Mouse (Mus musculus) CH12.LX (cell line): ENCODE measurements around the gene Schip1. TPM values are rescaled to one million over a fixed set of nuclear protein-coding genes. Genes with fewer than 3 reads are reported as not detected.

Experiments
- DNase-seq: peaks from one replicate; pipeline ENCODE4 v3.0.0-alpha.2; 2013; ENCODE audit errors: extremely low read depth
- H3K27ac ChIP-seq: 2 replicates; pipeline ENCODE4 v1.5.1; 2012; ENCODE audit warnings: low read depth, mild to moderate bottlenecking, control low read depth, moderate library complexity; ENCODE audit not compliant: insufficient read depth
- H3K27me3 ChIP-seq: replicated peaks from 2 replicates; pipeline ENCODE3; 2012; ENCODE audit warnings: inconsistent platforms
- H3K36me3 ChIP-seq, 2 experiments: replicated peaks in 1 of 2; 2 replicates each; pipeline versions ENCODE3 to v1.6.1; 2012; ENCODE audit warnings: inconsistent platforms in 1 of 2, low read length in 1 of 2, mild to moderate bottlenecking in 1 of 2, mixed read lengths in 1 of 2, moderate library complexity in 1 of 2; ENCODE audit not compliant: control insufficient read depth in 1 of 2, insufficient read depth in 1 of 2
- H3K4me1 ChIP-seq, 2 experiments: 2 replicates each; pipeline ENCODE4 v1.6.1; 2012; ENCODE audit warnings: inconsistent platforms in 1 of 2, moderate library complexity in 1 of 2; ENCODE audit not compliant: insufficient read depth in 2 of 2, control insufficient read depth in 1 of 2
- H3K4me2 ChIP-seq: 2 replicates; pipeline ENCODE4 v1.6.1; 2012; ENCODE audit warnings: low read depth, mild to moderate bottlenecking, control low read depth; ENCODE audit not compliant: poor library complexity, insufficient read depth, severe bottlenecking
- H3K4me3 ChIP-seq, 3 experiments: fragments of 150-350 bp in 1 of 3; sonication (generic) in 1 of 3; replicated peaks in 1 of 3; 2 replicates each; pipeline versions ENCODE3 to v1.5.1; 2011 to 2012; ENCODE audit warnings: low read depth in 2 of 3, low read length in 2 of 3, mild to moderate bottlenecking in 2 of 3, moderate library complexity in 2 of 3, control low read depth in 1 of 3, improper control_type of control experiment in 1 of 3, inconsistent platforms in 1 of 3, mixed read lengths in 1 of 3; ENCODE audit not compliant: poor library complexity in 1 of 3
- H3K79me2 ChIP-seq: replicated peaks from 2 replicates; pipeline ENCODE4 v1.6.1; 2012; ENCODE audit warnings: mild to moderate bottlenecking, moderate library complexity; ENCODE audit not compliant: control insufficient read depth, poor library complexity, insufficient read depth, severe bottlenecking; ENCODE audit errors: extremely low read depth
- H3K9ac ChIP-seq: 2 replicates; pipeline ENCODE4 v1.6.1; 2012; ENCODE audit warnings: low read depth, mild to moderate bottlenecking, control low read depth, moderate library complexity; ENCODE audit not compliant: insufficient read depth
- H3K9me3 ChIP-seq: replicated peaks from 2 replicates; pipeline ENCODE3; 2012; ENCODE audit warnings: low read length, inconsistent platforms, mixed read lengths
- BHLHE40 ChIP-seq: IDR thresholded peaks from 2 replicates; pipeline ENCODE4 v1.6.1; 2011; ENCODE audit warnings: mild to moderate bottlenecking, low read depth, low read length, improper control_type of control experiment
- CHD1 ChIP-seq: IDR thresholded peaks from 2 replicates; pipeline ENCODE4 v1.6.1; 2012; ENCODE audit warnings: low read depth, low read length, improper control_type of control experiment, inconsistent platforms
- CHD2 ChIP-seq: IDR thresholded peaks from 2 replicates; pipeline ENCODE4 v1.6.1; 2011; ENCODE audit warnings: low read length, improper control_type of control experiment
- CTCF ChIP-seq, 2 experiments: IDR thresholded peaks in 1 of 2; conservative IDR thresholded peaks in 1 of 2; 2 replicates each; pipeline ENCODE4 v1.5.1; 2011 to 2012; ENCODE audit warnings: low read depth in 2 of 2, low read length in 2 of 2, improper control_type of control experiment in 1 of 2, inconsistent platforms in 1 of 2, mild to moderate bottlenecking in 1 of 2, moderate library complexity in 1 of 2
- E2F4 ChIP-seq: IDR thresholded peaks from 2 replicates; pipeline ENCODE4 v1.6.1; 2011; ENCODE audit warnings: low read depth, low read length, improper control_type of control experiment; ENCODE audit not compliant: insufficient replicate concordance
- EP300 ChIP-seq: IDR thresholded peaks from 2 replicates; pipeline ENCODE4 v1.6.1; 2011; ENCODE audit warnings: low read length, improper control_type of control experiment
- ETS1 ChIP-seq: conservative IDR thresholded peaks from 2 replicates; pipeline ENCODE4 v1.6.1; 2012; ENCODE audit warnings: low read depth, mild to moderate bottlenecking, inconsistent platforms, low read length, improper control_type of control experiment, moderate library complexity
- GABPA ChIP-seq: IDR thresholded peaks from 2 replicates; pipeline ENCODE4 v1.6.1; 2012; ENCODE audit warnings: low read depth, low read length, improper control_type of control experiment, inconsistent platforms; ENCODE audit not compliant: insufficient replicate concordance
- HCFC1 ChIP-seq: IDR thresholded peaks from 2 replicates; pipeline ENCODE4 v1.6.1; 2012; ENCODE audit warnings: low read depth, mild to moderate bottlenecking, inconsistent platforms, low read length, improper control_type of control experiment
- IRF4 ChIP-seq: IDR thresholded peaks from 2 replicates; pipeline ENCODE4 v1.6.1; 2014; ENCODE audit warnings: low read depth, mild to moderate bottlenecking, inconsistent platforms, low read length, improper control_type of control experiment
- JUN ChIP-seq: IDR thresholded peaks from 2 replicates; pipeline ENCODE4 v1.6.1; 2011; ENCODE audit warnings: low read depth, mild to moderate bottlenecking, low read length, improper control_type of control experiment, moderate library complexity; ENCODE audit not compliant: insufficient read depth
- JUND ChIP-seq: conservative IDR thresholded peaks from 2 replicates; pipeline ENCODE4 v1.6.1; 2011; ENCODE audit warnings: low read depth, low read length, improper control_type of control experiment
- MAFK ChIP-seq: IDR thresholded peaks from 2 replicates; pipeline ENCODE4 v1.6.1; 2011; ENCODE audit warnings: low read length, improper control_type of control experiment; ENCODE audit not compliant: insufficient replicate concordance
- MAX ChIP-seq: IDR thresholded peaks from 2 replicates; pipeline ENCODE4 v1.6.1; 2011; ENCODE audit warnings: low read length, improper control_type of control experiment
- MEF2A ChIP-seq: IDR thresholded peaks from 2 replicates; pipeline ENCODE4 v1.6.1; 2014; ENCODE audit warnings: low read depth, mild to moderate bottlenecking, inconsistent platforms, low read length, improper control_type of control experiment, borderline replicate concordance
- MXI1 ChIP-seq: IDR thresholded peaks from 2 replicates; pipeline ENCODE4 v1.6.1; 2011; ENCODE audit warnings: mild to moderate bottlenecking, low read depth, low read length, improper control_type of control experiment
- PAX5 ChIP-seq: IDR thresholded peaks from 2 replicates; pipeline ENCODE4 v1.6.1; 2012; ENCODE audit warnings: low read length, inconsistent platforms, mixed read lengths
- POLR2A ChIP-seq: IDR thresholded peaks from 2 replicates; pipeline ENCODE4 v1.6.1; 2011; ENCODE audit warnings: low read depth, mild to moderate bottlenecking, improper control_type of control experiment, low read length
- POLR2AphosphoS2 ChIP-seq: IDR thresholded peaks from 2 replicates; pipeline ENCODE4 v1.6.1; 2011; ENCODE audit warnings: low read depth, low read length, improper control_type of control experiment
- RAD21 ChIP-seq: IDR thresholded peaks from 2 replicates; pipeline ENCODE4 v1.6.1; 2011; ENCODE audit warnings: low read depth, mild to moderate bottlenecking, low read length, improper control_type of control experiment, moderate library complexity
- RCOR1 ChIP-seq: conservative IDR thresholded peaks from 2 replicates; pipeline ENCODE4 v1.6.1; 2012; ENCODE audit warnings: low read depth, mild to moderate bottlenecking, inconsistent platforms, low read length, improper control_type of control experiment
- SIN3A ChIP-seq: IDR thresholded peaks from 2 replicates; pipeline ENCODE4 v1.6.1; 2012; ENCODE audit warnings: low read length, improper control_type of control experiment, inconsistent platforms
- SMC3 ChIP-seq: IDR thresholded peaks from 2 replicates; pipeline ENCODE4 v1.6.1; 2011; ENCODE audit warnings: low read depth, low read length, improper control_type of control experiment
- TCF12 ChIP-seq: IDR thresholded peaks from 2 replicates; pipeline ENCODE4 v1.6.1; 2014; ENCODE audit warnings: low read depth, mild to moderate bottlenecking, inconsistent platforms, low read length, improper control_type of control experiment
- ZNF384 ChIP-seq: IDR thresholded peaks from 2 replicates; pipeline ENCODE4 v1.6.1; 2012; ENCODE audit warnings: low read depth, low read length, improper control_type of control experiment, inconsistent platforms
- dilution Hi-C: fragments of 300-500 bp; cut with MboI; formaldehyde crosslinking; loops from 2 replicates; pipeline ENCODE4 v1.14.3; 2020; ENCODE audit warnings: low sequenced_read_pairs; ENCODE audit not compliant: extremely low pct_unique_long_range_greater_than_20kb, extremely low pct_ligation_motif_present
- in situ Hi-C: fragments of 300-500 bp; cut with MboI; formaldehyde crosslinking; loops from 3 replicates; pipeline ENCODE4 v1.14.3; 2019; ENCODE audit warnings: low sequenced_read_pairs, low pct_ligation_motif_present, low pct_unique_long_range_greater_than_20kb, mixed read lengths
- polyA plus RNA-seq: library from polyadenylated mRNA; unstranded; fragments of >175 nt; gene quantifications from 2 replicates; pipeline ENCODE4 v1.2.1, GENCODE M21; 2012; ENCODE audit warnings: low read depth; ENCODE audit not compliant: insufficient read length
- total RNA-seq, 2 experiments: library from RNA; depleted of rRNA; stranded (reverse); fragments of 300-350 nt in 1 of 2; fragments of >200 nt in 1 of 2; gene quantifications; 2 replicates each; pipeline ENCODE4 v1.2.3; 2012 to 2014

Gene Schip1
- total and polyA plus RNA-seq, 3 experiments, result 0.25 to 0.36 TPM; not detected in 1

DNA sequence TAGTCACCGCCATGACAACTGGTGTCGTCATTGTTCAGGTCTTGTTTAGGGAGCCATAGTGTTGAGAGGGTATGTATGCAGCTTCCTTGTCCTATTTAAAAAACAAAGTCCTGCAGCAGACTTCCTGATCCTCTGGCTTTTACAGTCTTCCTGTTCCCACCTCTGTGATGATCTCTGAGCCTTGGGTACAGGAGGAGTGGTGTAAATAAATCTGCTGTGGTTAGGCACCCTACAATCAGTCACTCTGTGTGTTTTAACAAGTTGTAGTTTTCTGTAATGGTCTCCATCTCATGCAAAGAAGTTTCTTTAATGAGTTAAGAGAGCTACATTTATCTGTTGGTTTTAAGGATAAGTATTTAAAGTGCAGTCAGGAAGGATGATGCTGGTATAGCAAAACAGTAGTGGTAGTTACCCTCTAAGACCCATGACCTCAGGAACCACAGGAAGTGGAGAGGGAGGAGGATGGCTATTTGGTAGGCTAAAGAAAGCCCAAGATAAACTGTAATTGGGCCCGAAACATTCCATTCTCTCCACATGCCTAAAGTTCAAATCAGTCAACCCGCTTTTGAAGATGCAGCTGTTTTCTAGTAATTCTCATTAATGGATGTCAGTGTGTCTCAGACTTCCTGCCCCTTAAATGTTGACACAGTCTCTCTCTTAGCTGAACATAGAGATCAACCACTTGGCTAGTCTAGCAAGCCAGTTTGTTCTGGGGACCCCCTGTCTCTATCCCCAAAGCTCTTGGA lies 592.2 kb downstream of the Schip1 start:
- no peak overlapping the region for H3K4me2 ChIP-seq
- DNase-seq, result no peak

DNA sequence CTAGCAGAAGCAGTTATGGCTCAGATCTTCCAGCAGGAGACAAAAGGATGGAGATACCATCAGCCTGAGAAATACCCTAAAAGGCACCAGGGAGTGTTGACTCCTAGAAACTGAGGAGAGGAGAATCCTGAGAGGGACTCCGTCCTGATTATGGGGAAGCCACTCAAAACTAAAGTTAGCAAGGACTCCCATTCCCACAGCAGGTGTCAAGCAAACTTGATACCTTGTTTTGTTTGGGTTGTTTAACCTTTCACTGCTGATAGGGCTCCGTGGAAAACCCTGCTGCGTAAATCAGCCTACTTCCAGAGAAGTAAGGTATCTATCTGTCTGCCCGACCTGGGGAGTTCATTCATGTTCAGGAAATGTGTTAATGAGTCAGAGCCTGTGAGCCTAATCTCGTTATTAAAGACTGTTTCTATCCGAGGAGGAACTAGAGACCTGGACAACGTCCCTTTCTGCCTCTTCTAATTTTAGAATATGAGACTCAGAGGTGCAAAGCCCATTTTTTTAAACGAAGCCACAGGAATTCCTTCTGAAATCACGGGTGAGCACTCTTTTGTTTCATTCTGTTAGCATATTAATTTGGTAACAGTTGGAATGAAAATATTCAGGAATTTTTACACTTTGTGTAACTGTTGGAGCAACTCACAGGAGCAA lies 593.1 kb downstream of the Schip1 start:
- Histone ChIP-seq H3K9ac (no peak overlapping the region), H3K4me3 (no peak overlapping the region), H3K9me3 (no peaks in the 10 kb centered on the region), H3K79me2 (no peaks in the 10 kb centered on the region), H3K4me2 (no peak overlapping the region), H3K27ac (no peak overlapping the region), H3K27me3 (no peaks in the 10 kb centered on the region), H3K4me1 (peaks cover 0 to 2% of the 10 kb centered on the region in 2 experiments; a peak in 2 of 4 replicates), H3K36me3 (no peaks in the 10 kb centered on the region)
- no peak for DNase-seq
- TF ChIP-seq PAX5 (no peak), CTCF (conservative IDR thresholded peaks at IDR 0.05 in 1 of 2, IDR thresholded peaks at IDR 0.05 in 1 of 2; ENCODE audit: low read depth in 2 of 2, low read length in 2 of 2) (no peak), RAD21 (no peak), CHD2 (no peak), ETS1 (no peak), E2F4 (no peak), SMC3 (no peak), CHD1 (no peak), ZNF384 (no peak)
- in situ Hi-C loops (no loop called here), dilution Hi-C loops (no loop called here)

More for the DNA sequence above, 592.2 kb downstream of the Schip1 start:
- H3K4me1 ChIP-seq, result peaks cover 0 to 2% of the 10 kb centered on the region in 2 experiments; a peak in 2 of 4 replicates
- no peaks in the 10 kb centered on the region for H3K9me3 ChIP-seq
- H3K36me3 ChIP-seq, result no peaks in the 10 kb centered on the region
- in situ Hi-C loops, result no loop called here
- no peak overlapping the region for H3K9ac ChIP-seq
- dilution Hi-C loops, result no loop called here
- no peaks in the 10 kb centered on the region for H3K27me3 ChIP-seq
- no peak overlapping the region for H3K27ac ChIP-seq
- no peaks in the 10 kb centered on the region for H3K79me2 ChIP-seq
- no peak for TF ChIP-seq MEF2A
- TF ChIP-seq IRF4, result no peak
- no peak for TF ChIP-seq RCOR1
- no peak for TF ChIP-seq JUN
- no peak for TF ChIP-seq POLR2A
- TF ChIP-seq TCF12, result no peak
- no peak for TF ChIP-seq EP300
- no peak for TF ChIP-seq CHD1
- TF ChIP-seq BHLHE40, result no peak
- TF ChIP-seq ETS1, result no peak
- TF ChIP-seq CTCF (conservative IDR thresholded peaks at IDR 0.05 in 1 of 2, IDR thresholded peaks at IDR 0.05 in 1 of 2; ENCODE audit: low read depth in 2 of 2, low read length in 2 of 2), result no peak
- TF ChIP-seq MXI1, result no peak
- no peak for TF ChIP-seq MAFK
- TF ChIP-seq PAX5, result no peak
- TF ChIP-seq GABPA, result no peak
- no peak for TF ChIP-seq MAX
- TF ChIP-seq SIN3A, result no peak
- no peak for TF ChIP-seq POLR2AphosphoS2
- no peak for TF ChIP-seq JUND
- no peak for TF ChIP-seq HCFC1
- no peak overlapping the region for H3K4me3 ChIP-seq
